Mouse (Mus musculus) liver, embryonic 14 days (tissue): ENCODE data around the gene Gm21903. TPM values are rescaled to one million over a fixed set of nuclear protein-coding genes. Genes with fewer than 3 reads are reported as not detected.

ENCODE experiments used
- polyA plus RNA-seq: library from polyadenylated mRNA; depleted of rRNA; stranded (reverse); fragments of >200 nt; gene quantifications from 2 replicates; pipeline ENCODE4 v1.2.3, GENCODE M21; 2012; rRNA removed

Gm21903 gene
- not detected in 2 replicates for polyA plus RNA-seq

DNA sequence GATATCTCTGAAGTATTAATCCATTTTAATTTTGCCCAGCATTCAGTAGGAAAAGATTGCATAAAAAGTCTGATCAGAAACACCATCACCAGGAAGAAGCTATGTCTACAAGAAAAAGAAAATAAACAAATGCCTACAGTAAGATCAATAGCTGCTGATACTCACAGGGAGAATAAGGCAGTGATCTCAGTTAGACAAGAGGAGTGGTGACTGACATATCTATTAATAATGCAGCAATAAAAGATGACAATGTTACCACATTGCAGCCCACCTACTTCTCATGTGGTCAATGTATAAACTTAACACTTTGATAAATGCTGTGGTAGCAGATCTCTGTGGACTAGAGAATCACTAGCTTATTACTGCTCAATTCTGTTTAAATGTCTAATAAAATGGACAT, at the start of gene Gm21903:
TSS of gene Gm21903 (minus strand) at position 101 of the 400 bp plus-strand sequence.

DNA sequence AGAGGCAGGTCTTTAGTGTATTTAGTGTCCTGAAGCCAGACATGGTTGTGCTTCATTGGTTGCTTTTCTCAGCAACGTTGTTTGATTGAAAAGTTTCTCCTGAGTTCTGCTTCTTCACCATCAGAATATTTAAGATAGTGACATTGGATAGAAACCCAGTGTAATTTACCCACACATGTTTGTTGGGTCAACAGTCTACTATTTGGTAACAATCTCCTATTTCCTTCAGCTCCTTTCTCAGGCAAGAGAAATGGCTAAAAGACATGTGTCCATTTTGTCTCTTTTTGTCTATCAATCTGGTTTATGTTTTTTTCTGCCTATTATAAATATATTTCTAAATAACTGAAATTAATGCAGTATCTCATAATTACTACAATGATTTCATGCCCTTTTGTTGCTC, 33.8 kb upstream of the Gm21903 start, which contains the start of gene Esp23:
TSS of gene Esp23 (minus strand) at position 101 of the 400 bp plus-strand sequence.

DNA sequence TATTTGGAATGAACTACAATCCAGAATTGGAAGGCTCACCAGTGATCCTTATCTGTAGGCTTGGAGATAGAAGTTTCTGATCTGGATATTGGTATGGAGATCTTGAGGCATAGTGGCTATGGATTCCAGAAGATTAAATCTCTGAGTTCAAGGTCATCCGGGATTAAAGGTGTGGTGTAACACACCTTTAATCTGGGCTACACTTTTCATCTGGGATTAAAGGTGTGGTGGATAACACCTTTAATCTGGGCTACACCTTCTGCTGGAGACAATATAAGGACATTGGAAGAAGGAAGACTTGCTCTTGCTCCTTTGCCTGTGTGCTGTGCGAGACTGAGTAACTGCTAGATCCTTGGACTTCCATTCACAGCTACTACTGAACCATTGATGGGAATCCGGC, 6.7 kb downstream of the Gm21903 start, which contains the start of gene Esp24:
TSS of gene Esp24 (plus strand) at position 301 of the 400 bp plus-strand sequence.

Other genes with a start within 250 kb of the Gm21903 start
- not detected in 2 replicates for gene Esp24, start 6.6 kb downstream of the Gm21903 start, polyA plus RNA-seq
- not detected in 2 replicates for gene Esp23, start 33.7 kb upstream of the Gm21903 start, polyA plus RNA-seq
- not detected in 2 replicates for gene Esp22, start 52.0 kb upstream of the Gm21903 start, polyA plus RNA-seq